Mouse (Mus musculus) midbrain, embryonic 12.5 days (tissue): ENCODE data around the gene Gak. TPM values are rescaled to one million over a fixed set of nuclear protein-coding genes. Genes with fewer than 3 reads are reported as not detected.

Experiments used
- ATAC-seq: fragments of 200-750 bp; cut with Nextera tagmentation; 2 replicates; pipeline ENCODE4 v1.8.0; 2017; ENCODE audit warnings: low read depth, moderate TSS enrichment, moderate library complexity; ENCODE audit not compliant: low FRiP score
- H3K27ac ChIP-seq: fragments of 300-500 bp; sonication (generic); replicated peaks from 2 replicates; pipeline ENCODE4 v1.5.1; 2016; ENCODE audit warnings: mild to moderate bottlenecking
- H3K27me3 ChIP-seq: fragments of 300-500 bp; sonication (generic); 2 replicates; pipeline ENCODE4 v1.6.1; 2016; ENCODE audit warnings: mild to moderate bottlenecking
- H3K36me3 ChIP-seq: fragments of 300-500 bp; sonication (generic); 2 replicates; pipeline ENCODE4 v1.6.1; 2016
- H3K4me1 ChIP-seq: fragments of 300-500 bp; sonication (generic); 2 replicates; pipeline ENCODE4 v1.6.1; 2016
- H3K4me2 ChIP-seq: fragments of 300-500 bp; sonication (generic); replicated peaks from 2 replicates; pipeline ENCODE4 v1.6.1; 2016; ENCODE audit warnings: mild to moderate bottlenecking, moderate library complexity
- H3K4me3 ChIP-seq: fragments of 300-500 bp; sonication (generic); 2 replicates; pipeline ENCODE4 v1.5.1; 2016; ENCODE audit warnings: mild to moderate bottlenecking
- H3K9ac ChIP-seq: fragments of 300-500 bp; sonication (generic); replicated peaks from 2 replicates; pipeline ENCODE4 v1.6.1; 2016; ENCODE audit warnings: mild to moderate bottlenecking, moderate library complexity
- H3K9me3 ChIP-seq: fragments of 300-500 bp; sonication (generic); 2 replicates; pipeline ENCODE4 v1.6.1; 2016; ENCODE audit warnings: mild to moderate bottlenecking
- WGBS: fragments of 180-500 bp; shearing (Covaris S2); methylation state at CpG from one replicate; pipeline ENCODE4 v1.1.7; 2016; 5-methylcytosine and 5-hydroxymethylcytosine counted together
- polyA plus RNA-seq: library from polyadenylated mRNA; unstranded; fragments of >200 nt; fragmentation: Nextera tagmentation; extraction: Ambion mirVana; gene quantifications from 2 replicates; pipeline ENCODE4 v1.2.1, GENCODE M21; 2016

Gene Gak
- polyA plus RNA-seq, 1 experiment from 2014 or later: 60.5 TPM

GRCm38 (mm10) chr5:108521896-108522295 lies 107.7 kb downstream of the Gak start:
- H3K4me2 ChIP-seq: no peak overlapping the region
- H3K9me3 ChIP-seq: no peaks in the 10 kb centered on the region
- H3K4me1 ChIP-seq: 0 out of 2 replicates have a peak, but pooled peaks cover 2% of the 10 kb centered on the region
- WGBS: 90% methylated on average over 3 of the region's 3 CpGs
- no peak for ATAC-seq
- H3K27me3 ChIP-seq: no peaks in the 10 kb centered on the region
- no peak overlapping the region for H3K9ac ChIP-seq
- no peak overlapping the region for H3K27ac ChIP-seq
- H3K4me3 ChIP-seq: no peak overlapping the region
- H3K36me3 ChIP-seq: no peaks in the 10 kb centered on the region

- H3K9me3 ChIP-seq: no peaks in the 10 kb centered on the region
- H3K27me3 ChIP-seq: no peaks in the 10 kb centered on the region
- H3K4me3 ChIP-seq: no peak overlapping the region
- no peak overlapping the region for H3K4me2 ChIP-seq
- 76% methylated on average over 2 of the region's 2 CpGs for WGBS
- H3K9ac ChIP-seq: no peak overlapping the region
- H3K27ac ChIP-seq: no peak overlapping the region
- ATAC-seq: no peak
- H3K36me3 ChIP-seq: no peaks in the 10 kb centered on the region
- 0 out of 2 replicates have a peak, but pooled peaks cover 2% of the 10 kb centered on the region for H3K4me1 ChIP-seq
Measured at GRCm38 (mm10) chr5:108521016-108521415, 108.5 kb downstream of the Gak start.

- no peaks in the 10 kb centered on the region for H3K36me3 ChIP-seq
- H3K4me2 ChIP-seq: no peak overlapping the region
- WGBS: 79% methylated on average over 7 of the region's 7 CpGs
- ATAC-seq: no peak
- H3K9me3 ChIP-seq: no peaks in the 10 kb centered on the region
- no peak overlapping the region for H3K27ac ChIP-seq
- no peak overlapping the region for H3K4me3 ChIP-seq
- H3K4me1 ChIP-seq: 0 out of 2 replicates have a peak, but pooled peaks cover 2% of the 10 kb centered on the region
- H3K27me3 ChIP-seq: no peaks in the 10 kb centered on the region
- H3K9ac ChIP-seq: no peak overlapping the region
Measured at GRCm38 (mm10) chr5:108520153-108520552, 109.4 kb downstream of the Gak start.

Other genes starting within 250 kb of the Gak start
- gene Pde6b, start 241.4 kb downstream of the Gak start, polyA plus RNA-seq: 0.24 and 0.25 TPM in 2 replicates
- gene Atp5k, start 195.3 kb downstream of the Gak start, polyA plus RNA-seq: 408 and 419 TPM in 2 replicates
- 0.12 and 0.20 TPM in 2 replicates for gene Mfsd7a, start 180.9 kb downstream of the Gak start, polyA plus RNA-seq
- 35.3 and 40.3 TPM in 2 replicates for gene Pcgf3, start 168.5 kb downstream of the Gak start, polyA plus RNA-seq
- gene Cplx1, start 79.7 kb downstream of the Gak start, polyA plus RNA-seq: 11.2 and 11.4 TPM in 2 replicates
- gene Tmem175, start within 50 bp of the Gak start, polyA plus RNA-seq: 18.7 and 21.5 TPM in 2 replicates
- gene Idua, start 30.6 kb upstream of the Gak start, polyA plus RNA-seq: 12.3 and 12.8 TPM in 2 replicates
- gene Dgkq, start 39.9 kb upstream of the Gak start, polyA plus RNA-seq: 21.2 and 21.7 TPM in 2 replicates
- gene Slc26a1, start 45.8 kb upstream of the Gak start, polyA plus RNA-seq: 1.7 and 1.9 TPM in 2 replicates
- gene Fgfrl1, start 62.6 kb upstream of the Gak start, polyA plus RNA-seq: 16.9 and 19.6 TPM in 2 replicates
- gene Rnf212, start 145.2 kb upstream of the Gak start, polyA plus RNA-seq: 0.37 TPM in 1 of 2 replicates, not detected in the other
- not detected in 2 replicates for gene Tmed11, start 165.6 kb upstream of the Gak start, polyA plus RNA-seq
- not detected in 2 replicates for gene Vmn2r8, start 179.1 kb upstream of the Gak start, polyA plus RNA-seq
- not detected in 2 replicates for gene Vmn2r9, start 222.8 kb upstream of the Gak start, polyA plus RNA-seq